Mouse (Mus musculus): ENCODE data around the gene Olfr514. TPM values are rescaled to one million over a fixed set of nuclear protein-coding genes. Genes with fewer than 3 reads are reported as not detected.
A peak's percentile ranks its signal among the peaks of the same experiment; 100 is the strongest.
"Not testable (repeated sequence)": the region's sequence is repeated elsewhere in the genome, so short reads cannot be mapped to it uniquely, and the experiment has no call there.

Olfr514 gene
- not detected in 2 replicates for polyA plus RNA-seq (2016; fragmentation: Nextera tagmentation; extraction: Ambion mirVana)

- ATAC-seq (ENCODE audit: low FRiP score) = no peak
- Histone ChIP-seq H3K27ac (no peak within 1 kb of the TSS), H3K27me3 (no peaks in the 10 kb centered on the region), H3K4me2 (replicated peaks) (no peak within 1 kb of the TSS), H3K9ac (no peak within 1 kb of the TSS), H3K9me3 (replicated peaks) (no peaks in the 10 kb centered on the region), H3K4me1 (no peaks in the 10 kb centered on the region), H3K4me3 (no peak within 1 kb of the TSS), H3K36me3 (no peaks in the 10 kb centered on the region)
Observed at GRCm38 (mm10) chr7:108825897-108826296, at the start of gene Olfr514. TSS of gene Olfr514 (minus strand) at chr7:108825997.

DNA sequence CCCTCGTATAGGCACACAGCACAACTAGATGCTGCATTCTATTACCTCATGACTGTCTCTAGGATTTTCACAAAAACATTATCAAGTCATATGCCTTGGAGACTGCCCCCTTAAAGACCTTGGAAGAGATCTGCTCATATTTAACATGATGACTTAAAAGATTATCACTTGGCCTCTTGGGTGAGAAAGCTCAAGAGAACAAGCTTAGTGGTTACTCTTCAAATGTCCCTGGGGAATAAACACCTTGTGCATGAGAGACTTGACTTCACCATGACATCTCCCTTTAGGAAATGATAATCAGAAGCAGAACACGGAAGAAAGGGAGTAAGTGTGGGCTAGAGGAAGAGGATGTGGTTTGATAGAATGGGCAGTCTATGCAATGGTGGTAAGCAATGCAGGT lies 46.5 kb upstream of the Olfr514 start, which contains the start of gene Olfr517:
Gene Olfr517 (minus strand): TSS at position 101 of the 400 bp plus-strand sequence.
- WGBS = 66% methylated on average over 2 of the region's 2 CpGs
- Histone ChIP-seq H3K4me1 (no peaks in the 10 kb centered on the region), H3K27me3 (no peaks in the 10 kb centered on the region), H3K4me3 (no peak within 1 kb of the TSS), H3K27ac (no peak within 1 kb of the TSS), H3K36me3 (no peaks in the 10 kb centered on the region), H3K4me2 (replicated peaks) (no peak within 1 kb of the TSS), H3K9me3 (replicated peaks) (no peaks in the 10 kb centered on the region), H3K9ac (no peak within 1 kb of the TSS)
- ATAC-seq (ENCODE audit: low FRiP score) = no peak

DNA sequence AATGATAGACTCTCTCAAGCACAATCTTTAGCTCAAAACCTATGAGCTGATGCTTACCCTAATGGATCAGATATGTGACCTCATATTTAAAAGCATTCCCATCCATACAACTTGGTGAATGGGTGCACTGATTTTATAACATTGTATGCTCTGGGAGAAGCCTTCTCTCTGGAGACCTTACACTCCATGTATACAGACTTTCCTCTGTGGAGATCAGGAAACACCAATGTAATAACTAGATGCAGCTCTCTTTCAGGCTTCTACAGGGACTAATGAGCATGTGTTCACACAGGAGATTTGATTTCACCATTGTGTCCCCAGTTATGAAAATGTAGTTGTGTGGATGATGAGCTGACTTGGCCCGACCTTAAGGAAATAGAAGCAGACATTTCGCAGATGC lies 24.6 kb upstream of the Olfr514 start, which contains the start of gene Olfr516:
Gene Olfr516 (minus strand): TSS at position 101 of the 400 bp plus-strand sequence.
- H3K36me3 ChIP-seq = no peaks in the 10 kb centered on the region
- H3K4me3 ChIP-seq = no peak within 1 kb of the TSS
- 93% methylated on average over 2 of the region's 2 CpGs for WGBS
- ATAC-seq (ENCODE audit: low FRiP score) = no peak
- no peaks in the 10 kb centered on the region for H3K27me3 ChIP-seq
- no peak within 1 kb of the TSS for H3K4me2 ChIP-seq (replicated peaks)
- no peak within 1 kb of the TSS for H3K27ac ChIP-seq
- H3K9ac ChIP-seq = no peak within 1 kb of the TSS
- H3K9me3 ChIP-seq (replicated peaks) = no peaks in the 10 kb centered on the region
- no peaks in the 10 kb centered on the region for H3K4me1 ChIP-seq

GRCm38 (mm10) chr7:108814593-108815215 lies 11.1 kb downstream of the Olfr514 start:
- not testable (repeated sequence) for H3K27me3 ChIP-seq; H3K9ac ChIP-seq; H3K4me3 ChIP-seq; H3K36me3 ChIP-seq; H3K9me3 ChIP-seq (replicated peaks); H3K4me2 ChIP-seq (replicated peaks); H3K4me1 ChIP-seq; H3K27ac ChIP-seq
- WGBS = 48% methylated on average over 5 of the region's 5 CpGs
- ATAC-seq (ENCODE audit: low FRiP score) = peak; percentile 40; the same call in 1 of the 2 replicates

- whole genome bisulfite sequencing = 60% methylated on average over 1 of the region's 1 CpGs
- ATAC-seq (ENCODE audit: low FRiP score) = no peak
- Histone ChIP-seq H3K9ac (no peak overlapping the region), H3K4me2 (replicated peaks) (no peak overlapping the region), H3K9me3 (replicated peaks) (no peaks in the 10 kb centered on the region), H3K27me3 (no peaks in the 10 kb centered on the region), H3K27ac (no peak overlapping the region), H3K4me3 (no peak overlapping the region), H3K4me1 (no peaks in the 10 kb centered on the region), H3K36me3 (no peaks in the 10 kb centered on the region)
Observed at GRCm38 (mm10) chr7:108797205-108797933, 28.4 kb downstream of the Olfr514 start.

Other genes starting within 250 kb of the Olfr514 start
- gene Olfr506, start 215.2 kb downstream of the Olfr514 start, polyA plus RNA-seq (2016; fragmentation: Nextera tagmentation; extraction: Ambion mirVana) = not detected in 2 replicates
- gene Olfr507, start 204.2 kb downstream of the Olfr514 start, polyA plus RNA-seq (2016; fragmentation: Nextera tagmentation; extraction: Ambion mirVana) = not detected in 2 replicates
- not detected in 2 replicates for gene Olfr508, start 196.0 kb downstream of the Olfr514 start, polyA plus RNA-seq (2016; fragmentation: Nextera tagmentation; extraction: Ambion mirVana)
- not detected in 2 replicates for gene Olfr509, start 174.1 kb downstream of the Olfr514 start, polyA plus RNA-seq (2016; fragmentation: Nextera tagmentation; extraction: Ambion mirVana)
- gene Olfr510, start 159.6 kb downstream of the Olfr514 start, polyA plus RNA-seq (2016; fragmentation: Nextera tagmentation; extraction: Ambion mirVana) = not detected in 2 replicates
- gene Olfr512, start 112.7 kb downstream of the Olfr514 start, polyA plus RNA-seq (2016; fragmentation: Nextera tagmentation; extraction: Ambion mirVana) = not detected in 2 replicates
- gene Olfr513, start 75.0 kb downstream of the Olfr514 start, polyA plus RNA-seq (2016; fragmentation: Nextera tagmentation; extraction: Ambion mirVana) = not detected in 2 replicates
- not detected in 2 replicates for gene Olfr516, start 24.5 kb upstream of the Olfr514 start, polyA plus RNA-seq (2016; fragmentation: Nextera tagmentation; extraction: Ambion mirVana)
- not detected in 2 replicates for gene Olfr517, start 46.4 kb upstream of the Olfr514 start, polyA plus RNA-seq (2016; fragmentation: Nextera tagmentation; extraction: Ambion mirVana)
- gene Olfr518, start 59.0 kb upstream of the Olfr514 start, polyA plus RNA-seq (2016; fragmentation: Nextera tagmentation; extraction: Ambion mirVana) = not detected in 2 replicates
- gene Olfr519, start 68.4 kb upstream of the Olfr514 start, polyA plus RNA-seq (2016; fragmentation: Nextera tagmentation; extraction: Ambion mirVana) = not detected in 2 replicates
- gene Nlrp10, start 104.2 kb upstream of the Olfr514 start, polyA plus RNA-seq (2016; fragmentation: Nextera tagmentation; extraction: Ambion mirVana) = not detected in 2 replicates
- 77.2 and 87.2 TPM in 2 replicates for gene Eif3f, start 108.4 kb upstream of the Olfr514 start, polyA plus RNA-seq (2016; fragmentation: Nextera tagmentation; extraction: Ambion mirVana)
- 40.3 and 42.1 TPM in 2 replicates for gene Tub, start 124.3 kb upstream of the Olfr514 start, polyA plus RNA-seq (2016; fragmentation: Nextera tagmentation; extraction: Ambion mirVana)